8 mouse cellular contexts compared by ENCODE assay signal in genomic region chrX:37126671-37127358, GRCm38 (mm10). TPM values are rescaled to one million over a fixed set of nuclear protein-coding genes. Genes with fewer than 3 reads are reported as not detected.
DNase-seq lines count a peak whose midpoint lies in the region; ATAC-seq and TF ChIP-seq lines count a peak whose summit lies in the region.

TSS of gene Nkap (plus strand) at chrX:37126795.

- peak within 1 kb of the TSS; percentile 91 for H3K27ac ChIP-seq in gastrocnemius, adult 2 months

- intact Hi-C loops in gastrocnemius, adult 2 months (cut with DNase I): no loop called here

- peak; percentile 97 for ATAC-seq in common myeloid progenitor, adult 5-6 weeks (replicated peaks; ENCODE audit: low read depth, poor library complexity, severe bottlenecking)
- ATAC-seq in megakaryocyte progenitor cell, adult 5-6 weeks (replicated peaks; ENCODE audit: poor library complexity): peak; percentile 98

- DNase-seq in ZHBTc4 (ENCODE audit: low read depth, low spot score): peak; percentile 88
- peak; percentile 73 for DNase-seq in gastrocnemius, adult 2 months
- peak; percentile 73 for DNase-seq in hindlimb bud, embryonic 11.5 days (ENCODE audit: extremely low spot score, low read depth, low spot score)
- DNase-seq in left cerebral cortex, adult 9 months (ENCODE audit: low spot score in 2 of 2): peak; percentile 25 to 75
- peak; percentile 66 for DNase-seq in right cerebral cortex, postnatal 14 days
- peak; percentile 45 to 54 for DNase-seq in urinary bladder, postnatal 36 days (ENCODE audit: low spot score in 2 of 2)

- H3K4me3 ChIP-seq in gastrocnemius, adult 2 months: peak within 1 kb of the TSS; percentile 89

- TF ChIP-seq CTCF in gastrocnemius, adult 2 months (IDR thresholded peaks at IDR 0.05): no peak

RNA-seq across cellular contexts. Expression of gene Nkap, which starts in this region (rescaled TPM):
- total RNA-seq in common myeloid progenitor, adult 5-6 weeks (2017): 47.3 and 57.4 TPM in 2 replicates
- 10 to 100 TPM in 1 of 2 experiments, 1 to 10 TPM in 1; 6.1 to 10.1 TPM for total RNA-seq in gastrocnemius, adult 2 months (2021)
- 20.9 and 22.5 TPM in 2 replicates for total RNA-seq in megakaryocyte progenitor cell, adult 5-6 weeks (2015)
- 29.1 and 34.3 TPM in 2 replicates for total RNA-seq in megakaryocyte progenitor cell, adult 5-6 weeks (2017)

Comparison
In these comparisons a context has a peak if more than half of its experiments do, and no peak if none do; other contexts are left out.
1. Peak in every context shown above with its lines: DNase-seq, ATAC-seq, H3K4me3 ChIP-seq and H3K27ac ChIP-seq.